Mouse (Mus musculus): ENCODE results near the gene Hist1h3c.
"Not testable (repeated sequence)": the region's sequence is repeated elsewhere in the genome, so short reads cannot be mapped to it uniquely, and the experiment has no call there.

Gene Hist1h3c

GRCm38 (mm10) chr13:23757921-23758320 lies 12.5 kb upstream of the Hist1h3c start:
- CTCF ChIA-PET: interaction anchor here (0.6 to 1.4 kb wide), 2 partner anchors 9 to 881 kb away, joined by 3 to 5 read pairs; no protein-coding TSS in a partner anchor

- CTCF ChIA-PET: interaction anchor here (0.6 to 1.4 kb wide), 2 partner anchors 9 to 882 kb away, joined by 3 to 5 read pairs; no protein-coding TSS in a partner anchor
These were observed 11.9 kb upstream of the Hist1h3c start for GRCm38 (mm10) chr13:23757211-23757773.

- CTCF ChIA-PET: interaction anchor here (1.4 kb wide), 1 partner anchor 8 kb away, joined by 3 read pairs; no protein-coding TSS in a partner anchor
These were observed 11.4 kb upstream of the Hist1h3c start, which contains the start of gene Hist1h4b for GRCm38 (mm10) chr13:23756790-23757189. Gene Hist1h4b, plus strand, starts transcription at chr13:23757013.

GRCm38 (mm10) chr13:23755000-23755399 lies 9.6 kb upstream of the Hist1h3c start:
- CTCF ChIA-PET: no interaction called here

GRCm38 (mm10) chr13:23753314-23754078 lies 8.1 kb upstream of the Hist1h3c start:
- CTCF ChIA-PET: no interaction called here

GRCm38 (mm10) chr13:23752742-23753172 lies 7.4 kb upstream of the Hist1h3c start:
- CTCF ChIA-PET: no interaction called here

GRCm38 (mm10) chr13:23752067-23752741 lies 6.8 kb upstream of the Hist1h3c start, which contains the start of gene Hist1h3b:
Gene Hist1h3b, plus strand, starts transcription at chr13:23752267.
- CTCF ChIA-PET: interaction anchor here (0.5 to 1.0 kb wide), 2 partner anchors 9 to 132 kb away, joined by 3 read pairs; no protein-coding TSS in a partner anchor

- CTCF ChIA-PET: interaction anchor here (0.5 to 1.0 kb wide), 2 partner anchors 9 to 133 kb away, joined by 3 read pairs; no protein-coding TSS in a partner anchor
These were observed 6.1 kb upstream of the Hist1h3c start for GRCm38 (mm10) chr13:23751478-23751956.

- CTCF ChIA-PET: interaction anchor here (0.8 to 1.1 kb wide), 3 partner anchors 8 to 12 kb away, joined by 3 to 5 read pairs (median 4); partner anchors contain the start of gene Hist1h3a
These were observed 5.6 kb upstream of the Hist1h3c start, which contains the start of gene Hist1h2ab for GRCm38 (mm10) chr13:23750839-23751477. Gene Hist1h2ab, plus strand, starts transcription at chr13:23751126.

GRCm38 (mm10) chr13:23749563-23750121 lies 4.2 kb upstream of the Hist1h3c start:
- CTCF ChIA-PET: interaction anchor here (0.6 kb wide), 1 partner anchor 260 kb away, joined by 3 read pairs; no protein-coding TSS in a partner anchor

- CTCF ChIA-PET: no interaction called here
These were observed 2.5 kb upstream of the Hist1h3c start for GRCm38 (mm10) chr13:23747892-23748288.

GRCm38 (mm10) chr13:23747081-23747891 lies 1.9 kb upstream of the Hist1h3c start:
- CTCF ChIA-PET: no interaction called here

- CTCF ChIA-PET: not testable (repeated sequence)
These were observed 1.0 kb upstream of the Hist1h3c start, which contains the start of gene Hist1h2bb for GRCm38 (mm10) chr13:23746201-23747080. Gene Hist1h2bb, plus strand, starts transcription at chr13:23746734.

GRCm38 (mm10) chr13:23744421-23745380 lies 701 bp downstream of the Hist1h3c start:
- CTCF ChIA-PET: no interaction called here

- CTCF ChIA-PET: no interaction called here
These were observed 1.4 kb downstream of the Hist1h3c start for GRCm38 (mm10) chr13:23743963-23744362.

GRCm38 (mm10) chr13:23743215-23743614 lies 2.2 kb downstream of the Hist1h3c start:
- CTCF ChIA-PET: interaction anchor here (0.9 kb wide), 1 partner anchor 8 kb away, joined by 3 read pairs; the partner anchor contains the start of gene Hist1h2ab

- CTCF ChIA-PET: no interaction called here
These were observed 3.4 kb downstream of the Hist1h3c start for GRCm38 (mm10) chr13:23742007-23742406.

- CTCF ChIA-PET: no interaction called here
These were observed 4.5 kb downstream of the Hist1h3c start for GRCm38 (mm10) chr13:23740910-23741309.

Data from spleen, embryonic (tissue).